ENCODE assay signal across 28 mouse cellular contexts in genomic region chr6:30680442-30680841, GRCm38 (mm10). TPM values are rescaled to one million over a fixed set of nuclear protein-coding genes. Genes with fewer than 3 reads are reported as not detected.
DNase-seq lines count a peak whose midpoint lies in the region; ATAC-seq lines count a peak whose summit lies in the region.
"Had no signal": no experiment of that assay in that cellular context is flagged by ENCODE, and none has a peak within 500 bp of the region (broad histone marks: within the 10 kb centered on the region; RNA-seq: fewer than 3 reads in every experiment).

No protein-coding gene starts in this region.

- peak overlapping the region; percentile 48 for H3K27ac ChIP-seq in forebrain, embryonic 10.5 days
- no peak overlapping the region for H3K27ac ChIP-seq in forebrain, embryonic 11.5 days (ENCODE audit: low read depth, low read length)
- H3K27ac ChIP-seq in kidney, embryonic 16.5 days (ENCODE audit: low read length), result peak overlapping the region; percentile 71
- peak overlapping the region; percentile 68 for H3K27ac ChIP-seq in embryonic facial prominence, embryonic 10.5 days (replicated peaks)
- H3K27ac ChIP-seq in limb, embryonic 12.5 days, result peak overlapping the region; percentile 82
- H3K27ac ChIP-seq: forebrain, embryonic 15.5 days; hindbrain, embryonic 14.5 days; liver, embryonic 12.5 days; neural tube, embryonic 15.5 days; stomach, embryonic 15.5 days had no signal

- H3K36me3 ChIP-seq in forebrain, embryonic 10.5 days (replicated peaks), result peaks cover 7% of the 10 kb centered on the region; the same call in 1 of the 2 replicates
- no peaks in the 10 kb centered on the region for H3K36me3 ChIP-seq in forebrain, embryonic 11.5 days (ENCODE audit: control insufficient read depth, insufficient read depth, low read length)
- H3K36me3 ChIP-seq in kidney, embryonic 16.5 days (ENCODE audit: insufficient read depth, low read length), result 0 out of 2 replicates have a peak, but pooled peaks cover 2% of the 10 kb centered on the region
- 0 out of 2 replicates have a peak, but pooled peaks cover 3% of the 10 kb centered on the region for H3K36me3 ChIP-seq in embryonic facial prominence, embryonic 10.5 days (replicated peaks)
- 0 out of 2 replicates have a peak, but pooled peaks cover 4% of the 10 kb centered on the region for H3K36me3 ChIP-seq in limb, embryonic 12.5 days
- H3K36me3 ChIP-seq: forebrain, embryonic 15.5 days; liver, embryonic 12.5 days; neural tube, embryonic 15.5 days; stomach, embryonic 15.5 days had no signal

- no peak overlapping the region for H3K4me3 ChIP-seq in forebrain, embryonic 10.5 days
- no peak overlapping the region for H3K4me3 ChIP-seq in forebrain, embryonic 11.5 days (ENCODE audit: low read depth, low read length)
- H3K4me3 ChIP-seq in kidney, embryonic 16.5 days (ENCODE audit: low read length), result no peak overlapping the region
- no peak overlapping the region for H3K4me3 ChIP-seq in embryonic facial prominence, embryonic 10.5 days
- no peak overlapping the region for H3K4me3 ChIP-seq in limb, embryonic 12.5 days (replicated peaks)
- H3K4me3 ChIP-seq: erythroblast, embryonic 14.5 days; forebrain, embryonic 15.5 days; liver, embryonic 12.5 days; neural tube, embryonic 15.5 days; stomach, embryonic 15.5 days had no signal

- DNase-seq in forebrain, embryonic 10.5 days (ENCODE audit: extremely low spot score, low spot score), result no peak
- no peak for DNase-seq in forebrain, embryonic 11.5 days (ENCODE audit: low spot score)
- no peak for DNase-seq in kidney, adult 18-20 months
- DNase-seq in embryonic facial prominence, embryonic 10.5 days (ENCODE audit: low spot score), result no peak
- no peak for DNase-seq in yolk sac, embryonic 10.5 days (ENCODE audit: low spot score)
- DNase-seq: adrenal gland, postnatal 10 days; cerebellum, adult 9-11 months; gastrocnemius, postnatal 36 days; heart, postnatal 14 days; lung, adult 2 months; midbrain, embryonic 14.5 days; spleen, adult 18-20 months had no signal

- peaks cover 76% of the 10 kb centered on the region for H3K4me1 ChIP-seq in forebrain, embryonic 10.5 days
- H3K4me1 ChIP-seq in forebrain, embryonic 11.5 days (replicated peaks; ENCODE audit: control insufficient read depth, insufficient read depth, low read length), result peaks cover 24% of the 10 kb centered on the region
- H3K4me1 ChIP-seq in kidney, embryonic 16.5 days (ENCODE audit: insufficient read depth, low read length), result peaks cover 31% of the 10 kb centered on the region
- H3K4me1 ChIP-seq in embryonic facial prominence, embryonic 10.5 days, result peaks cover 64% of the 10 kb centered on the region
- H3K4me1 ChIP-seq in limb, embryonic 12.5 days (replicated peaks), result peaks cover 60% of the 10 kb centered on the region

- no peaks in the 10 kb centered on the region for H3K27me3 ChIP-seq in forebrain, embryonic 10.5 days (ENCODE audit: poor library complexity, severe bottlenecking)
- H3K27me3 ChIP-seq in forebrain, embryonic 11.5 days (ENCODE audit: control insufficient read depth, insufficient read depth, low read length), result no peaks in the 10 kb centered on the region
- H3K27me3 ChIP-seq in kidney, embryonic 16.5 days (ENCODE audit: insufficient read depth, low read length), result no peaks in the 10 kb centered on the region
- no peaks in the 10 kb centered on the region for H3K27me3 ChIP-seq in embryonic facial prominence, embryonic 10.5 days (replicated peaks; ENCODE audit: low read depth, poor library complexity, severe bottlenecking)
- H3K27me3 ChIP-seq in limb, embryonic 12.5 days, result no peaks in the 10 kb centered on the region
- H3K27me3 ChIP-seq: forebrain, embryonic 15.5 days; liver, embryonic 12.5 days; neural tube, embryonic 15.5 days; stomach, embryonic 15.5 days had no signal

- 80% methylated on average over 7 of the region's 7 CpGs for WGBS in forebrain, embryonic 10.5 days
- 78% methylated on average over 7 of the region's 7 CpGs for WGBS in forebrain, embryonic 11.5 days
- WGBS in kidney, embryonic 16.5 days, result 34% methylated on average over 7 of the region's 7 CpGs
- 73% methylated on average over 7 of the region's 7 CpGs for WGBS in embryonic facial prominence, embryonic 10.5 days
- WGBS in limb, embryonic 12.5 days, result 41% methylated on average over 7 of the region's 7 CpGs

- no peak overlapping the region for H3K4me2 ChIP-seq in forebrain, embryonic 11.5 days (ENCODE audit: low read depth, low read length, severe bottlenecking)
- no peak overlapping the region for H3K4me2 ChIP-seq in kidney, embryonic 16.5 days (replicated peaks; ENCODE audit: low read depth, low read length)
- no peak overlapping the region for H3K4me2 ChIP-seq in limb, embryonic 12.5 days
- H3K4me2 ChIP-seq: forebrain, embryonic 15.5 days; heart, embryonic 11.5 days; hindbrain, embryonic 14.5 days; liver, embryonic 12.5 days; neural tube, embryonic 15.5 days; stomach, embryonic 15.5 days had no signal

- ATAC-seq in forebrain, embryonic 11.5 days (replicated peaks; ENCODE audit: low FRiP score), result no peak
- no peak for ATAC-seq in kidney, embryonic 16.5 days (ENCODE audit: low FRiP score, low TSS enrichment)
- ATAC-seq in limb, embryonic 12.5 days (ENCODE audit: insufficient number of reproducible peaks, insufficient read depth, low FRiP score, low TSS enrichment, low read depth), result no peak
- ATAC-seq in megakaryocyte-erythroid progenitor cell, adult 5-6 weeks (replicated peaks; ENCODE audit: low FRiP score, low TSS enrichment, poor library complexity, severe bottlenecking), result no peak
- ATAC-seq: activated CD4-positive, CD25-positive, alpha-beta regulatory T cell, adult 4 months; CD4-positive, CD25-positive, alpha-beta regulatory T cell, adult 4 months; forebrain, embryonic 15.5 days; intestine, postnatal 0 days; liver, embryonic 12.5 days had no signal

- H3K9me3 ChIP-seq in forebrain, embryonic 10.5 days, result no peaks in the 10 kb centered on the region
- no peaks in the 10 kb centered on the region for H3K9me3 ChIP-seq in forebrain, embryonic 11.5 days (ENCODE audit: control insufficient read depth, low read length)
- no peaks in the 10 kb centered on the region for H3K9me3 ChIP-seq in kidney, embryonic 16.5 days (ENCODE audit: low read length)
- H3K9me3 ChIP-seq in embryonic facial prominence, embryonic 10.5 days, result no peaks in the 10 kb centered on the region
- no peaks in the 10 kb centered on the region for H3K9me3 ChIP-seq in limb, embryonic 12.5 days
- H3K9me3 ChIP-seq: forebrain, embryonic 15.5 days; liver, embryonic 12.5 days; neural tube, embryonic 15.5 days; stomach, embryonic 15.5 days had no signal

- H3K9ac ChIP-seq in forebrain, embryonic 11.5 days (ENCODE audit: low read length), result no peak overlapping the region
- H3K9ac ChIP-seq in kidney, embryonic 16.5 days (replicated peaks; ENCODE audit: low read length), result no peak overlapping the region
- no peak overlapping the region for H3K9ac ChIP-seq in limb, embryonic 12.5 days (replicated peaks)
- H3K9ac ChIP-seq: forebrain, embryonic 15.5 days; hindbrain, embryonic 14.5 days; liver, embryonic 12.5 days; neural tube, embryonic 15.5 days; stomach, embryonic 15.5 days had no signal

RNA-seq across cellular contexts. Expression of gene Cep41, which starts 13.1 kb away (rescaled TPM):
- polyA plus RNA-seq in forebrain, embryonic 10.5 days (2016; fragmentation: Nextera tagmentation; extraction: Ambion mirVana), result 15.9 and 22.1 TPM in 2 replicates
- polyA plus RNA-seq in forebrain, embryonic 11.5 days (2014; fragmentation: Nextera tagmentation; extraction: Ambion mirVana), result 21.6 and 24.1 TPM in 2 replicates
- polyA plus RNA-seq in kidney, embryonic 16.5 days (2015; fragmentation: Nextera tagmentation; extraction: Ambion mirVana), result 20.6 and 21.6 TPM in 2 replicates
- 17.7 and 17.9 TPM in 2 replicates for polyA plus RNA-seq in embryonic facial prominence, embryonic 10.5 days (2016; fragmentation: Nextera tagmentation; extraction: Ambion mirVana)
- 51.1 and 53.5 TPM in 2 replicates for polyA plus RNA-seq in limb, embryonic 12.5 days (2016; fragmentation: Nextera tagmentation; extraction: Ambion mirVana)
- total RNA-seq in megakaryocyte-erythroid progenitor cell, adult 5-6 weeks (2014; fragmentation: Nextera tagmentation), result 17.9 and 22.2 TPM in 2 replicates
- 11.7 and 12.0 TPM in 2 replicates for total RNA-seq in megakaryocyte-erythroid progenitor cell, adult 5-6 weeks (2017)

RNA-seq across cellular contexts. Expression of gene Cpa1, which starts 41.4 kb away (rescaled TPM):
- 0.21 TPM in 1 of 2 replicates, not detected in the other for polyA plus RNA-seq in forebrain, embryonic 10.5 days (2016; fragmentation: Nextera tagmentation; extraction: Ambion mirVana)
- 0.16 TPM in 1 of 2 replicates, not detected in the other for polyA plus RNA-seq in forebrain, embryonic 11.5 days (2014; fragmentation: Nextera tagmentation; extraction: Ambion mirVana)
- polyA plus RNA-seq in kidney, embryonic 16.5 days (2015; fragmentation: Nextera tagmentation; extraction: Ambion mirVana), result 1.8 and 2.4 TPM in 2 replicates
- polyA plus RNA-seq in embryonic facial prominence, embryonic 10.5 days (2016; fragmentation: Nextera tagmentation; extraction: Ambion mirVana), result 0.26 and 0.34 TPM in 2 replicates
- polyA plus RNA-seq in limb, embryonic 12.5 days (2016; fragmentation: Nextera tagmentation; extraction: Ambion mirVana), result 0.40 and 0.64 TPM in 2 replicates
- total RNA-seq in megakaryocyte-erythroid progenitor cell, adult 5-6 weeks (2014; fragmentation: Nextera tagmentation), result not detected in 2 replicates
- not detected in 2 replicates for total RNA-seq in megakaryocyte-erythroid progenitor cell, adult 5-6 weeks (2017)
- total RNA-seq: ES-E14; gastrocnemius, postnatal 36 days; layer of hippocampus, postnatal 10 days; left cerebral cortex, postnatal 10 days had no signal
- polyA plus RNA-seq: activated CD4-positive, CD25-positive, alpha-beta regulatory T cell, adult 4 months; CD4-positive, CD25-positive, alpha-beta regulatory T cell, adult 4 months; erythroblast, embryonic 14.5 days had no signal

RNA-seq across cellular contexts. Expression of gene Mest, which starts 42.9 kb away (rescaled TPM):
- 2,195 and 2,268 TPM in 2 replicates for polyA plus RNA-seq in forebrain, embryonic 10.5 days (2016; fragmentation: Nextera tagmentation; extraction: Ambion mirVana)
- polyA plus RNA-seq in forebrain, embryonic 11.5 days (2014; fragmentation: Nextera tagmentation; extraction: Ambion mirVana), result 1,661 and 1,678 TPM in 2 replicates
- polyA plus RNA-seq in kidney, embryonic 16.5 days (2015; fragmentation: Nextera tagmentation; extraction: Ambion mirVana), result 2,098 and 2,228 TPM in 2 replicates
- polyA plus RNA-seq in embryonic facial prominence, embryonic 10.5 days (2016; fragmentation: Nextera tagmentation; extraction: Ambion mirVana), result 1,878 and 2,201 TPM in 2 replicates
- 1,412 and 1,630 TPM in 2 replicates for polyA plus RNA-seq in limb, embryonic 12.5 days (2016; fragmentation: Nextera tagmentation; extraction: Ambion mirVana)
- not detected in 2 replicates for total RNA-seq in megakaryocyte-erythroid progenitor cell, adult 5-6 weeks (2014; fragmentation: Nextera tagmentation)
- total RNA-seq in megakaryocyte-erythroid progenitor cell, adult 5-6 weeks (2017), result 0.94 TPM in 1 of 2 replicates, not detected in the other
